Mouse (Mus musculus): Measurements from ENCODE around the gene Matk. TPM values are rescaled to one million over a fixed set of nuclear protein-coding genes. Genes with fewer than 3 reads are reported as not detected.

Matk gene
- total RNA-seq (2014; rRNA removed), result 0.60 and 0.65 TPM in 2 replicates
- 0.27 and 0.43 TPM in 2 replicates for polyA plus RNA-seq (2012; rRNA removed)

DNA sequence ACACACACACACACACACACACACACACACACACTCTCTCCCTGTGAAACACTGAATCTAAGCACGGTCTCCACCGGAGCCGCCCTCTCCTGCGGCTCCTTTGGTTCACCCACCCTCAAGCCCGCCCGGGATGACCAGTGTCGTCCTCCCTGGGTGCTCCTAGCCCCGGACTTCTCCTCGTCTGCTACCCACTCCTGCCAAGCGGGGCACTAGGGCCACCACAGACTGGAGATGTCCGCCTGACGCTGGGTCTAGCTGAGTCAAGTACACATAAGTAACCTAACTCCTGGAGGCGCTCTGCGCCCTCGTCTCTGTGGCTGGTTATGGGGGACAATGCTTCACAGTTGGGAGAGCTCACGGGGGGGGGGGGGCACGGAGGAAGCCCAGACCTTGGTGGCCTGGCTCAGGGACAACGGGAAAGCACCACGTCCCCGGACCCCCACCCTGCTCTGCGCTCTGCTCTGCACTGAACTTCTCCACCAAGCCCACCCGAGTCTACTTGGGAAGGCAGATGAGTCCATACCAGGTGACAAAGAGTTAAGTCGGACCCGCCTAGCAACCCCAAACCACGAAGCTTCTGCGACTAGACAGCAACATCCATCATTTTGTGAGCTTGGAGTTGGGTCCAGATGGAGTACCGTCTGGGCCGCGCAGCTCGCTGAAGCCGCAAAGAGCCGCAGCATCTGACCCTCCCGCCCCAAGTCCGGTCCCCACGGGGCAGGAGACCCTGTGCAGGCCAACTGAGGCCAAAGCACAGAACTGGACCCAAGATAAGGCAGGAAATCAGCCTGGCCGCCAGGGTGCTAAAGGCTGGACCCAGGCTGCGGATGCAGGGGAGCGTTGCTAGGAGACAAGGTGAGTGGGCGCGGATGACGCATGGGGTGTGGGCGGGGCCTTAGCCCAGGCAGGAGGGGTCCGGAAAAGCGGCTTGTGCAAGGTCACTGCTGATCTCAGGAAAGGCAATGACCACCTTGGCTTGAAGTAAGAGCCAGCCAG, at the start of gene Matk:
Gene Matk (plus strand): TSS at position 512 of the 996 bp plus-strand sequence.
- Histone ChIP-seq H3K27me3 (ENCODE audit: control insufficient read depth, insufficient read depth, low read length) (peaks cover 8% of the 10 kb centered on the region), H3K36me3 (ENCODE audit: control insufficient read depth, insufficient read depth, low read length) (no peaks in the 10 kb centered on the region), H3K79me2 (ENCODE audit: control insufficient read depth, insufficient read depth, low read length) (no peaks in the 10 kb centered on the region), H3K27ac (replicated peaks; ENCODE audit: insufficient read depth, low read depth, low read length) (no peak within 1 kb of the TSS), H3K9ac (ENCODE audit: low read depth, low read length) (no peak within 1 kb of the TSS), H3K4me3 (ENCODE audit: insufficient read depth, low read depth, low read length) (no peak within 1 kb of the TSS), H3K4me1 (ENCODE audit: control insufficient read depth, insufficient read depth, low read length) (no peaks in the 10 kb centered on the region)
- DNase-seq (ENCODE audit: extremely low read depth, low read depth, low spot score), result no peak
- TF ChIP-seq CTCF (IDR thresholded peaks at IDR 0.05; ENCODE audit: low read depth, low read length), result no peak
- no peak for TF ChIP-seq POLR2A (IDR thresholded peaks at IDR 0.05; ENCODE audit: extremely low read depth, insufficient read depth, low read length)
- WGBS, result 23% methylated on average over 43 of the region's 44 CpGs

- 74% methylated on average over 8 of the region's 8 CpGs for WGBS
- Histone ChIP-seq H3K9ac (ENCODE audit: low read depth, low read length) (no peak overlapping the region), H3K4me1 (ENCODE audit: control insufficient read depth, insufficient read depth, low read length) (no peaks in the 10 kb centered on the region), H3K79me2 (ENCODE audit: control insufficient read depth, insufficient read depth, low read length) (no peaks in the 10 kb centered on the region), H3K4me3 (ENCODE audit: insufficient read depth, low read depth, low read length) (no peak overlapping the region), H3K27me3 (ENCODE audit: control insufficient read depth, insufficient read depth, low read length) (no peaks in the 10 kb centered on the region), H3K36me3 (ENCODE audit: control insufficient read depth, insufficient read depth, low read length) (no peaks in the 10 kb centered on the region), H3K27ac (replicated peaks; ENCODE audit: insufficient read depth, low read depth, low read length) (no peak overlapping the region)
- TF ChIP-seq CTCF (IDR thresholded peaks at IDR 0.05; ENCODE audit: low read depth, low read length) (no peak), POLR2A (IDR thresholded peaks at IDR 0.05; ENCODE audit: extremely low read depth, insufficient read depth, low read length) (no peak)
- DNase-seq (ENCODE audit: extremely low read depth, low read depth, low spot score), result no peak
Measured at GRCm38 (mm10) chr10:81202978-81203720, 49.6 kb upstream of the Matk start.

DNA sequence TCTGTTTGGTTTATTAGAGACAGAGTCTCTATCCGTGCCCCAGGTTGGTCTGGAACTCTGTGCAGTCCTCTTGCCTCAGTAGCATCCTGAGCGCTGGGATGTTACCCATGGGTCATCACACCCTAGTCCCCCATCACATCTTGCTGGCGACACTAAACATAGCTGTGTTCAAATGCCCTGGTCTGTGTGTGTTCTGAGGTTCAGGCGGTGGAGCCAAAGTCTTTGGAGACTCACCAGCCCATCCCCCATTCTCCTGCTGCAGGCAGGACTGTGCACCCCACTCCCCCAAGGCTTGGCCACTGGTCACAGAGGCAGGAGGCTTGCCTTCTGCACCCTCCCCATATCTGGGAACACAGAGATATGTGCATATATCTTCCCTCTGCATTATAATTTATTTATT, 48.6 kb upstream of the Matk start:
- Histone ChIP-seq H3K27me3 (ENCODE audit: control insufficient read depth, insufficient read depth, low read length) (no peaks in the 10 kb centered on the region), H3K79me2 (ENCODE audit: control insufficient read depth, insufficient read depth, low read length) (no peaks in the 10 kb centered on the region), H3K36me3 (ENCODE audit: control insufficient read depth, insufficient read depth, low read length) (no peaks in the 10 kb centered on the region), H3K4me3 (ENCODE audit: insufficient read depth, low read depth, low read length) (no peak overlapping the region), H3K27ac (replicated peaks; ENCODE audit: insufficient read depth, low read depth, low read length) (no peak overlapping the region), H3K9ac (ENCODE audit: low read depth, low read length) (no peak overlapping the region), H3K4me1 (ENCODE audit: control insufficient read depth, insufficient read depth, low read length) (no peaks in the 10 kb centered on the region)
- 73% methylated on average over 4 of the region's 4 CpGs for WGBS
- TF ChIP-seq POLR2A (IDR thresholded peaks at IDR 0.05; ENCODE audit: extremely low read depth, insufficient read depth, low read length) (no peak), CTCF (IDR thresholded peaks at IDR 0.05; ENCODE audit: low read depth, low read length) (no peak)
- no peak for DNase-seq (ENCODE audit: extremely low read depth, low read depth, low spot score)

DNA sequence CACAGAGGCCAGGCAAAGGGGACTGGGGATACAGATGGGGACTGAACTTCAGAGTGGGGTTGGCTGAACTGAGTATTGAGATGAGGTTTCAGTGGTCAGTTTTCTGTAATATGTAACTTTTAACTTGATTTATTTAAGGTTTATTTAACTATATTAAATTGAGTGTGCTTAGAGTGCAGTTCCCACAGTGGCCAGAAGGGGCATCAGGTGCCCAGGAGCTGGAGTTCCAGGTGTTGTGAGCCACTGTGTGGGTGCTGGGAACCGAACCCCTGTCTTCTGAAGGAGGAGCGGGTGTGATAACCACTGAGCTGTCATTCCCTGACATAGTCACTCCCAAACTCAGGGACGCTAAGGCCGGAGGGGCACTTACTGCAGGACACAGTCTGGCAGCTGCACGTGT, 42.6 kb upstream of the Matk start:
- 95% methylated on average over 5 of the region's 5 CpGs for WGBS
- Histone ChIP-seq H3K27me3 (ENCODE audit: control insufficient read depth, insufficient read depth, low read length) (no peaks in the 10 kb centered on the region), H3K79me2 (ENCODE audit: control insufficient read depth, insufficient read depth, low read length) (no peaks in the 10 kb centered on the region), H3K9ac (ENCODE audit: low read depth, low read length) (no peak overlapping the region), H3K36me3 (ENCODE audit: control insufficient read depth, insufficient read depth, low read length) (no peaks in the 10 kb centered on the region), H3K27ac (replicated peaks; ENCODE audit: insufficient read depth, low read depth, low read length) (no peak overlapping the region), H3K4me3 (ENCODE audit: insufficient read depth, low read depth, low read length) (no peak overlapping the region), H3K4me1 (ENCODE audit: control insufficient read depth, insufficient read depth, low read length) (no peaks in the 10 kb centered on the region)
- DNase-seq (ENCODE audit: extremely low read depth, low read depth, low spot score), result no peak
- TF ChIP-seq POLR2A (IDR thresholded peaks at IDR 0.05; ENCODE audit: extremely low read depth, insufficient read depth, low read length) (no peak), CTCF (IDR thresholded peaks at IDR 0.05; ENCODE audit: low read depth, low read length) (peak; percentile 42)

GRCm38 (mm10) chr10:81216260-81216659, 36.5 kb upstream of the Matk start:
- DNase-seq (ENCODE audit: extremely low read depth, low read depth, low spot score), result no peak
- no peak overlapping the region for H3K9ac ChIP-seq (ENCODE audit: low read depth, low read length)
- no peaks in the 10 kb centered on the region for H3K79me2 ChIP-seq (ENCODE audit: control insufficient read depth, insufficient read depth, low read length)
- 86% methylated on average over 6 of the region's 6 CpGs for WGBS
- no peaks in the 10 kb centered on the region for H3K27me3 ChIP-seq (ENCODE audit: control insufficient read depth, insufficient read depth, low read length)
- no peak overlapping the region for H3K27ac ChIP-seq (replicated peaks; ENCODE audit: insufficient read depth, low read depth, low read length)
- no peaks in the 10 kb centered on the region for H3K4me1 ChIP-seq (ENCODE audit: control insufficient read depth, insufficient read depth, low read length)
- H3K4me3 ChIP-seq (ENCODE audit: insufficient read depth, low read depth, low read length), result no peak overlapping the region
- TF ChIP-seq POLR2A (IDR thresholded peaks at IDR 0.05; ENCODE audit: extremely low read depth, insufficient read depth, low read length) (no peak), CTCF (IDR thresholded peaks at IDR 0.05; ENCODE audit: low read depth, low read length) (no peak)
- no peaks in the 10 kb centered on the region for H3K36me3 ChIP-seq (ENCODE audit: control insufficient read depth, insufficient read depth, low read length)
